Mouse (Mus musculus) heart, embryonic 13.5 days (tissue): ENCODE measurements at regions not wholly inside any gene's neighbourhood (a gene's known extent, or its start where the extent isn't known, plus 50 kb on each side); places are given as distances from the start of the nearest gene placed in this dataset.
A peak's percentile ranks its signal among the peaks of the same experiment; 100 is the strongest.

ENCODE experiments used
- ATAC-seq: fragments of 200-750 bp; cut with Nextera tagmentation; 2 replicates; pipeline ENCODE4 v1.8.0; 2017; ENCODE audit warnings: moderate TSS enrichment; ENCODE audit not compliant: insufficient number of reproducible peaks, low FRiP score, low TSS enrichment; ENCODE audit errors: extremely low read depth
- H3K27ac ChIP-seq: fragments of 300-500 bp; sonication (generic); replicated peaks from 2 replicates; pipeline ENCODE4 v1.5.1; 2015; ENCODE audit warnings: moderate library complexity, mild to moderate bottlenecking, inconsistent platforms
- H3K27me3 ChIP-seq: fragments of 300-500 bp; sonication (generic); replicated peaks from 2 replicates; pipeline ENCODE4 v1.6.1; 2015; ENCODE audit warnings: mild to moderate bottlenecking, inconsistent platforms
- H3K36me3 ChIP-seq: fragments of 300-500 bp; sonication (generic); 2 replicates; pipeline ENCODE4 v1.6.1; 2015; ENCODE audit warnings: mild to moderate bottlenecking, inconsistent platforms
- H3K4me1 ChIP-seq: fragments of 300-500 bp; sonication (generic); 2 replicates; pipeline ENCODE4 v1.6.1; 2015; ENCODE audit warnings: inconsistent platforms
- H3K4me2 ChIP-seq: fragments of 300-500 bp; sonication (generic); 2 replicates; pipeline ENCODE4 v1.6.1; 2015; ENCODE audit warnings: inconsistent platforms, mild to moderate bottlenecking, moderate library complexity
- H3K4me3 ChIP-seq: fragments of 300-500 bp; sonication (generic); 2 replicates; pipeline ENCODE4 v1.5.1; 2015; ENCODE audit warnings: moderate library complexity, mild to moderate bottlenecking, inconsistent platforms
- H3K9ac ChIP-seq: fragments of 300-500 bp; sonication (generic); 2 replicates; pipeline ENCODE4 v1.6.1; 2015; ENCODE audit warnings: inconsistent platforms, mild to moderate bottlenecking, moderate library complexity
- H3K9me3 ChIP-seq: fragments of 300-500 bp; sonication (generic); 2 replicates; pipeline ENCODE4 v1.6.1; 2016; ENCODE audit warnings: inconsistent platforms
- WGBS: fragments of 180-500 bp; shearing (Covaris S2); methylation state at CpG from one replicate; pipeline ENCODE4 v1.1.7; 2015; ENCODE audit warnings: mixed read lengths; 5-methylcytosine and 5-hydroxymethylcytosine counted together

DNA sequence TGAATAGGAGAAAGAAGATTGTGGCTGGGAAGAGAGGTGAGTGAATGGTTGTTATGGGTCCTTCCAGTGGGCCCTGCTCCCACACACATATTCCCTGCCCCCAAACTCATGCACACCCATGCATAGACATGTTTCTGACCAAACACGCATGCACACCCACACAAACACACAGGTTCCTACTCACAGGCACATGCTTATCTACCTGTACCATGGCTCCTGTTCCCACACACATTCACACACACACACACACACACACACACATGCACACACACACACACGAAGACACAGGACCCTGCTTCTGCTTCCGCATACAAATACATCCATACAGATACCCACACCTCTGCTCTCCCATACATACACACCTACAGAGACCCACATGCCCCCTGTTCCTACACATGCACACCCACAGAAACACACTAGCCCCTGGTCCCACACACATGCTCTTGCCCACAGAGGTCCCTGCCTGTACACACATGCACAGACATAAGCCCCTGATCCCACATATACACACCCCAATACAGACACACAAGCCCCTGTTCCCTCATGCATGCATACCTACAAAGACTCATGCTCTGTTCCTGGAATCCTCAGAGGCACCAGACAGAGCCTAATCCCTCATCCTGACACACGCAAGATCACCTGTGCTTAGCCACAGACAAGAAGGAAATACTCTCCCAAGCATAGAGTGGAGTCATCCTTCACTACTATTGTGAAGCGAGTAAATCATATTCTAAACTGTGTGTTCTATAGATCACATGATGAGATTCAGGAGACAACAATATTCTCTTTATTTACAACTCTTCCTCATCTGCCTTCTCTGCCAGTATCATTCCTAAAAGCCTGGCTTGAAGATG, 100.1 kb downstream of the Mycn start:
- 84% methylated on average over 5 of the region's 5 CpGs for WGBS
- H3K4me3 ChIP-seq: no peak overlapping the region
- H3K27ac ChIP-seq: peak overlapping the region; percentile 52; the same call in 1 of the 2 replicates
- no peak overlapping the region for H3K9ac ChIP-seq
- no peaks in the 10 kb centered on the region for H3K9me3 ChIP-seq
- H3K36me3 ChIP-seq: no peaks in the 10 kb centered on the region
- peaks cover 11% of the 10 kb centered on the region for H3K4me1 ChIP-seq
- peak overlapping the region; percentile 67; the same call in 1 of the 2 replicates for H3K4me2 ChIP-seq
- no peaks in the 10 kb centered on the region for H3K27me3 ChIP-seq
- no peak for ATAC-seq

DNA sequence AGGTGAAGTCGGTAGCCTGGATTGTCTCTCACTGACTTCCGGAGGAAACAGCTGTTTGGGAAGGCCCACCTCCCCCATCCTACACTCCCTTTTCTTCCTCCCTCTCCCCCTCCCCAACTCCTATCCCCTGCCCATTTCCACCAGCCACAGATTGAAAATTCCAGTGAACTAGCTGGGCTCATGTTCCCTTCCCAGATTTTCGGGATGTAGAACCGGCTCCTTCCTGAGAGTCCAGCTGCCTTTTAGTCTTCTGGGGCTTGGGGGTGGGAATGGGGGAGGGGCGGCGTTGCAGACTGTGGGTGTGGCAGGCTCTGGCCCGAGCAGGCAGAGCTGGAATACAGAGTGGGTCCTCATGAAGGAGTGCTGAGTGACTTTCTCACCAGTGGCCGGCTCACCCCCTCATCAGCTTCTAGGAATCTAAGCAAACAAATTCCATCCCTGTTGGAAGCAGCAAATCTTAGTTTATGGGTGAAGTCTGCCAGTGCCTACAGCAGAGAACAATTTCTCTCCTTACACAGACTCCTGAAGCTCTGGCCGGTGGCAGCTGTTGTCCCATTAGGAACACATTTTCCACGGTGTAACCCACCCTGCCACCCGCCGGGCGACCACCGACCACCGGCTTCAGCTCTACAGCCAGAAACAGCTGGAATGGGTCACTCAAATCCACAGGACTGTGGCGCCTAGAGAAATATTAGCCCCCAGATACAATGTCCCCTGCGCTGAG, 100.9 kb downstream of the Mycn start:
- peak; percentile 35; the same call in 1 of the 2 replicates for ATAC-seq
- peak overlapping the region; percentile 54 for H3K9ac ChIP-seq

DNA sequence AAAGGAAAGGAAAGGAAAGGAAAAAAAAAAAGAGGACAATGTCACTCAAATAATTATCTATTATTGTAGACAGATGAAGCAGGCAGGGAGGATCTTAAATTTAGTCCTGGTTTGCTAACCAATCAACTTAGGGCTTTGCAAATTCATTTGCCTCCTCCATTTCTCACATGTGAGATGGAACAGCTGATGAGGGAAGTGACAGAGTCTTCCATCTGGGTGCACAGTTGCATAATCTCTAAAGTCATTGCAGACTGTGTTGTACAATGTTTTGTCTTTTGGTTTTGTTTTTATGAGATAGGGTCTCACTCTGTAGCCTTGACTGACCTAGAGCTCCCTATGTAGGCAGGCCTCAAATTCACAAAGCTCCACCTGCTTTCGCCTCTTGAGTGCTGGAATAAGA, 103.9 kb downstream of the Mycn start:
- Histone ChIP-seq H3K4me2 (no peak overlapping the region), H3K4me3 (no peak overlapping the region), H3K36me3 (no peaks in the 10 kb centered on the region), H3K27ac (no peak overlapping the region), H3K9ac (no peak overlapping the region), H3K9me3 (no peaks in the 10 kb centered on the region), H3K27me3 (no peaks in the 10 kb centered on the region), H3K4me1 (peaks cover 11% of the 10 kb centered on the region)
- ATAC-seq: no peak
- WGBS: 77% methylated on average over 1 of the region's 1 CpGs

More for the DNA sequence above, 100.9 kb downstream of the Mycn start:
- H3K4me1 ChIP-seq: peaks cover 11% of the 10 kb centered on the region
- H3K27me3 ChIP-seq: no peaks in the 10 kb centered on the region
- H3K4me2 ChIP-seq: peak overlapping the region; percentile 67
- H3K9me3 ChIP-seq: no peaks in the 10 kb centered on the region
- H3K4me3 ChIP-seq: peak overlapping the region; percentile 39
- no peaks in the 10 kb centered on the region for H3K36me3 ChIP-seq
- WGBS: 28% methylated on average over 17 of the region's 17 CpGs
- H3K27ac ChIP-seq: peak overlapping the region; percentile 52

DNA sequence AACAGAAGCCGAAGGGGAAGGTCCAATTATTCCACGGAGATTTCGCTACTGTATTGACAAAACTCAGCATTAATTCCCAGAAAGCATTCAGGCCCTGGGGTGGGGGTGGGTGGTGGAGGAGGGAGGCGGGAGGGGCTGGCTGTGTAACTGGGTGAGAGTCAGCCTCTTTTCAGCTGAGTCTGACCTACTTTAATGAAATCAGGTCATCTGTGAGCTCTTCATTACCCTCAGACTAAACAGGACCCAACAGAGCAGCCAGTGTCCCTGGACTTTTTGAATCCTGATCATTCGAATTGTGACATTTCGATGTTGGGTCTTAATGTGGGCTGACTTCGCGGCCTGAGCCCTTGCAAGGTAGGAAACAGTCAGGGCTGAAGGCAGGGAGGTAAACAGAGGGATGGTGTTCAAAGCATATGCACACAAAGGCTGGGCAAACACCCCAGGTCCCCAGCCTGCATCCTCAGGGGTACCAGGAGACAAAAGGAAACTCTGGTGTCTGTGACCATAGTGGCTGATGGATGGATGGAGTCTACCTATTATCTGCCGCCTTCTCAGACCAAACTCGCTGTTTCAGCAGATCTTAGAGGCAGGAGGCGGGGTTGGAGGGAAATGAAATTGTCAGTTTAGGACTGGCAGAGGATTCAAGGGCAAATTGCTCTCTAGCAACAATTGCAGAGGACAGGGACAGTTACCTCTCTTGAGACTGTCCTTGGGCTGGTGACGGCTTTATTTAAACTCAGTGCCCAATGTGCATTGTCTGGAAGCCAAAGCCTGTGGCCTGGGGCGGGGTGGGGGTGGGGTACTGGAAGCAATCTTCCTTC, 113.7 kb downstream of the Mycn start:
- no peaks in the 10 kb centered on the region for H3K27me3 ChIP-seq
- H3K9ac ChIP-seq: no peak overlapping the region
- no peaks in the 10 kb centered on the region for H3K9me3 ChIP-seq
- H3K4me1 ChIP-seq: peaks cover 10% of the 10 kb centered on the region
- no peak overlapping the region for H3K4me3 ChIP-seq
- H3K36me3 ChIP-seq: no peaks in the 10 kb centered on the region
- no peak overlapping the region for H3K27ac ChIP-seq
- H3K4me2 ChIP-seq: no peak overlapping the region
- WGBS: 57% methylated on average over 13 of the region's 13 CpGs
- no peak for ATAC-seq

DNA sequence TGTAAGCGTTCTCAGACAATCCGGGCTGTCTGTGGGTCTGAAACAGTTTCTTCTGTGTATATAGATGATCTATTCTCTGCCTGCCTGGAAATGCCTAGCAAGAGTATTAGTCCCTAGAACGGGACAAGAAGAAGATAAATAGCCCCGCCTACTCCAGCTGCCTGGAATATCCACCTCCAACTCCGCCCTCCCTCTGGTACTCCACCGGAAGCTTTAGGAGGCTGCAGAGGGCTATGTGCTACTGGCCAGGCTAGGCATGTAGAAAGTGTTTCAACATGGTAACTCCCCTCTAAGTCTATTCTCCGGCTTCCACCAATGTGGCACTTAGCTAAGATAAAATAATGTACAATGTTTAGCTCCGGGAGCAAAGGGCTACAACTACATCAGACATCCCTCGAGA, 114.3 kb downstream of the Mycn start:
- H3K9me3 ChIP-seq: no peaks in the 10 kb centered on the region
- H3K4me2 ChIP-seq: no peak overlapping the region
- H3K9ac ChIP-seq: no peak overlapping the region
- no peak overlapping the region for H3K4me3 ChIP-seq
- no peak overlapping the region for H3K27ac ChIP-seq
- H3K36me3 ChIP-seq: no peaks in the 10 kb centered on the region
- no peak for ATAC-seq
- H3K27me3 ChIP-seq: no peaks in the 10 kb centered on the region
- H3K4me1 ChIP-seq: peaks cover 15% of the 10 kb centered on the region
- 52% methylated on average over 9 of the region's 9 CpGs for WGBS

DNA sequence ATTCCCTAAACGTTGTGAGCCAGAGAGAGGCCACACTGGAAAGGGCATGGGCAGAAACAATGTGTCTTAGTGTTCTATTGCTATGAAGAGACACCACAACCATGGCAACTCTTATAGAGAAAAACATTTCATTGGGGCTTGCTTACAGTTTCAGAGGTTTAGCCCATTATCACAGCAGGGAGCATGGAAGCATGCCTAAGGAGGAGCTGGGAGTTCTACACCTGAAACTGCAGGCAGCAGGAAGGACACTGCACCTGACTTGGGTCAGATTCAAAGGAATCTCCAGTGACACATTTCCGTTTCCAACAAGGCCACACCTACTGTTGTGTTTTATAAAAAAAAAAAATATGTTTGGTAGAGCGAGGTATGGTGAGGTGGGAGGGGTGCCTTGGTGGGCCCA, 115.3 kb downstream of the Mycn start:
- Histone ChIP-seq H3K36me3 (no peaks in the 10 kb centered on the region), H3K27ac (no peak overlapping the region), H3K9ac (no peak overlapping the region), H3K4me3 (no peak overlapping the region), H3K4me1 (peaks cover 15% of the 10 kb centered on the region), H3K9me3 (no peaks in the 10 kb centered on the region), H3K27me3 (no peaks in the 10 kb centered on the region), H3K4me2 (no peak overlapping the region)
- WGBS: 66% methylated on average over 3 of the region's 3 CpGs
- no peak for ATAC-seq

DNA sequence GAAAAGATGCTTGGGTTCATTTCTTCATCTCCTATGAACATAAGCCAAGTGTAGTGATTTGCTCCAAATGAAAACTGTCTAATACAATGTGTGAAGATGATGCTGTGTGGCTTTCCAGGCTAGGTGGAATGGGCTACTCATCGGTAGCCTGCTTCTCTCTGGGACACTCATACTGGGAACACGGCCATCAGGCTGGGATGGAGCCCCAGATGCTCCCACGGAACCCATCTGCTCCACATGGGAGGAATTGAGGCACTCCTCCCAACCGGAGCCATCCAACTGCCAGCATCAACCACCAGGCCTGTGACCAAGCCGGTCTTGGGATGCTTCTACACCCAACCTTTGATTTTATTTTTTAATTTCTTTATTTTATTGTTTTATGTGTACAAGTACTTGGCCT, 115.9 kb downstream of the Mycn start:
- Histone ChIP-seq H3K27me3 (no peaks in the 10 kb centered on the region), H3K4me1 (peaks cover 15% of the 10 kb centered on the region), H3K9ac (no peak overlapping the region), H3K36me3 (no peaks in the 10 kb centered on the region), H3K9me3 (no peaks in the 10 kb centered on the region), H3K4me3 (no peak overlapping the region), H3K4me2 (no peak overlapping the region), H3K27ac (no peak overlapping the region)
- ATAC-seq: no peak
- WGBS: 89% methylated on average over 5 of the region's 5 CpGs

DNA sequence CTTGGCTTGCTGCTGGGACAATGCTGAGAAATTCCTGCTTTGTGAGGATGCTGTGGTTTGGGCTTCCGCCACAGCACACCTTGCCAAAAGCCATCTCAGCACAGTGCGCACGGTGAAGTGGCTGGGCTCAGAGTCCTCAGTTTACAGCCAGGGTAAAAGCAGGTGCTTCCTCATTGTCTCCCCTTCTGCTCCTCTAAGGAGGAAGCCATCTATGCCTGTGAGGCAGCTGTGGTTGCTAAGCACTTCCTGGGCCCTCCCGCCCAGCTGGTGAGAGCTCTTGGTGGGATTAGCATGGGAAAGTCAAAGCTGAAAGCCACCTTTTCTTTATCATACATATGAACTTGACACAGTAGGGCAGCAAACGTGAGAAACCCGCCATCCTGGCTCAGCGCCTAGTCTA, 120.2 kb downstream of the Mycn start:
- no peaks in the 10 kb centered on the region for H3K27me3 ChIP-seq
- 77% methylated on average over 7 of the region's 7 CpGs for WGBS
- no peak overlapping the region for H3K4me2 ChIP-seq
- ATAC-seq: no peak
- H3K4me1 ChIP-seq: peaks cover 8% of the 10 kb centered on the region; the same call in 1 of the 2 replicates
- H3K9ac ChIP-seq: no peak overlapping the region
- H3K27ac ChIP-seq: no peak overlapping the region
- H3K36me3 ChIP-seq: no peaks in the 10 kb centered on the region
- no peaks in the 10 kb centered on the region for H3K9me3 ChIP-seq
- no peak overlapping the region for H3K4me3 ChIP-seq

DNA sequence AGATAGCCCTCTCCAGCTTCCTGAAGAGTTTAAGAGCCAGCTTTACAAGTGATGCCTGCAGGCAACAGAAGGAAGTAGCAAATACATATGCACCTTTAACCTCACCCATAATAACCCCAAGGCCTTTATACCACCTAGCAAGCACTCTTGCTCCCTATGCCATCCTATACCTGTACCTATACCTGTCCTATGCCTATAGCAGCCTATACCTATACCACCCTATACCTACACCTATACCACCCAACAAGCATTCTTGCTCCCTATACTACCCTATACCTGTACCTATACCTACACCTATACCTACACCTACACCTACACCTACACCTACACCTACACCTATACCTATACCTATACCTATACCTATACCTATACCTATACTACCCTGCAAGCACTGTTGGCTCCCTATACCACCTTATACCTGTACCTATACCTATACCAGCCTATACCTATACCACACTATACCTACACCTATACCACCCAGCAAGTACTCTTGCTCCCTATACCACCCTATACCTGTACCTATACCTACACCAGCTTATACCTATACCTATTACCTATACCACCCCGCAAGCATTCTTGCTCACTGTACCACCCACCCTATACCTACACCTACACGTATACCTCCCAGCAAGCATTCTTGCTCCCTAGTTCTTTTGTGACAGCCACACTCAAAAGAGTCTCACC, 120.9 kb downstream of the Mycn start:
- Histone ChIP-seq H3K36me3 (no peaks in the 10 kb centered on the region), H3K4me3 (no peak overlapping the region), H3K9ac (no peak overlapping the region), H3K4me2 (no peak overlapping the region), H3K27ac (no peak overlapping the region), H3K27me3 (no peaks in the 10 kb centered on the region), H3K9me3 (no peaks in the 10 kb centered on the region), H3K4me1 (peaks cover 8% of the 10 kb centered on the region; the same call in 1 of the 2 replicates)
- WGBS: 80% methylated on average over 2 of the region's 2 CpGs
- no peak for ATAC-seq

DNA sequence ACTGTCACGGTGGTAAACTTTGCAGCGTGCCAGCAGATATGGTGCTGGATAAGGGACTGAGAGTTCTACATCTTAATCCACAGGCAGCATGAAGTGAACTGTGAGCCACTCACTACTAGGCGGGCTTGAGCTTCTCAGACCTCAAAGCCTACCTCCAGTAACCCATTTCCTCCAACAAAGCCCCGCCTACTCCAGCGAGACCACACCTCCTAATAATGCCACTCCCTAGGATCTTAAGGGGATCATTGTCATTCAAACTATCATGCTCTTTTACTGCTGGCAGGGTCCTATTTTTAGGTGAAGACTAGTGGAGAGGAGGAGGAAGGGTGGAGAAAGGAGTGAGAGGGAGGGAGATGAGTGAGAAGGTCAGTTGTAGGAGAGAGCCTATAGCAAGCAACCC, 122.0 kb downstream of the Mycn start:
- no peaks in the 10 kb centered on the region for H3K27me3 ChIP-seq
- no peaks in the 10 kb centered on the region for H3K9me3 ChIP-seq
- no peak overlapping the region for H3K4me3 ChIP-seq
- no peak overlapping the region for H3K4me2 ChIP-seq
- no peak for ATAC-seq
- H3K36me3 ChIP-seq: no peaks in the 10 kb centered on the region
- H3K9ac ChIP-seq: no peak overlapping the region
- peaks cover 8% of the 10 kb centered on the region; the same call in 1 of the 2 replicates for H3K4me1 ChIP-seq
- H3K27ac ChIP-seq: no peak overlapping the region
- 60% methylated on average over 5 of the region's 5 CpGs for WGBS

DNA sequence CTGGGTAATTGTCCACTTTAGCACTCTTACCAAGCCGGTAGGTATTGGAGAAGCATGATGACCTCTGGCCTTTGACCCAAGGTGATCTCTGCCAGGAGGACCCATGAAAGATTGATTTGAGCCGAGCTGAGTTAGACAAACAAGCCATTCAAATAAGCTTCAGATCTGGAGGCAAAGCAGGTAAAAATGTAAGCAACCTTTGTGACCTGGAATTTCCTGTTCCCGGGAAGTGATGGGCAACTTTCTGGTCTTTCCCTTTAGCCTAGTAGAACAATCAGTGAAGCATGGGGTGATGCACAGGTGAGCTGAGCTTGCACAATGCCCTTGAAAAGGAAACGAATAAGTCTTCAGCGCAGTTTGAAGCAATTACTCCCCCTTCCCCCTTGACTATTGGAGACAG, 127.0 kb downstream of the Mycn start:
- Histone ChIP-seq H3K4me3 (no peak overlapping the region), H3K9me3 (no peaks in the 10 kb centered on the region), H3K4me1 (peaks cover 17% of the 10 kb centered on the region), H3K27me3 (no peaks in the 10 kb centered on the region), H3K27ac (no peak overlapping the region), H3K9ac (no peak overlapping the region), H3K36me3 (no peaks in the 10 kb centered on the region), H3K4me2 (no peak overlapping the region)
- 73% methylated on average over 5 of the region's 5 CpGs for WGBS
- ATAC-seq: no peak
